Mouse (Mus musculus): ENCODE measurements around the gene H3f3a. TPM values are rescaled to one million over a fixed set of nuclear protein-coding genes. Genes with fewer than 3 reads are reported as not detected.

The H3f3a gene
- total RNA-seq, 2 experiments from 2014 or later = 2,042 to 2,791 TPM

- no peak for ATAC-seq (replicated peaks; ENCODE audit: low FRiP score, poor library complexity, severe bottlenecking)
Observed at GRCm38 (mm10) chr1:180766557-180766956, 47.2 kb downstream of the H3f3a start.

GRCm38 (mm10) chr1:180765393-180765792 lies 48.4 kb downstream of the H3f3a start:
- ATAC-seq (replicated peaks; ENCODE audit: low FRiP score, poor library complexity, severe bottlenecking) = no peak

GRCm38 (mm10) chr1:180763828-180764227 lies 49.9 kb downstream of the H3f3a start:
- peak; percentile 82 for ATAC-seq (replicated peaks; ENCODE audit: low FRiP score, poor library complexity, severe bottlenecking)

- ATAC-seq (replicated peaks; ENCODE audit: low FRiP score, poor library complexity, severe bottlenecking) = 0 out of 2 replicates have a peak, but pooled peaks have one; percentile 11
Observed at GRCm38 (mm10) chr1:180763307-180763706, 50.4 kb downstream of the H3f3a start.

GRCm38 (mm10) chr1:180762679-180763078 lies 51.1 kb downstream of the H3f3a start:
- no peak for ATAC-seq (replicated peaks; ENCODE audit: low FRiP score, poor library complexity, severe bottlenecking)

GRCm38 (mm10) chr1:180762180-180762579 lies 51.6 kb downstream of the H3f3a start:
- ATAC-seq (replicated peaks; ENCODE audit: low FRiP score, poor library complexity, severe bottlenecking) = no peak

GRCm38 (mm10) chr1:180757956-180758520 lies 55.7 kb downstream of the H3f3a start:
- no peak for ATAC-seq (replicated peaks; ENCODE audit: low FRiP score, poor library complexity, severe bottlenecking)

GRCm38 (mm10) chr1:180757252-180757955 lies 56.3 kb downstream of the H3f3a start:
- ATAC-seq (replicated peaks; ENCODE audit: low FRiP score, poor library complexity, severe bottlenecking) = no peak

GRCm38 (mm10) chr1:180756711-180757110 lies 57.0 kb downstream of the H3f3a start:
- ATAC-seq (replicated peaks; ENCODE audit: low FRiP score, poor library complexity, severe bottlenecking) = no peak

- no peak for ATAC-seq (replicated peaks; ENCODE audit: low FRiP score, poor library complexity, severe bottlenecking)
Observed at GRCm38 (mm10) chr1:180754376-180754775, 59.4 kb downstream of the H3f3a start.

GRCm38 (mm10) chr1:180752115-180752514 lies 61.6 kb downstream of the H3f3a start:
- no peak for ATAC-seq (replicated peaks; ENCODE audit: low FRiP score, poor library complexity, severe bottlenecking)

Other genes starting within 250 kb of the H3f3a start
- gene Parp1, start 245.0 kb downstream of the H3f3a start, total RNA-seq (2015; ENCODE audit: low replicate concordance) = 36.4 and 38.6 TPM in 2 replicates
- gene Parp1, start 245.0 kb downstream of the H3f3a start, total RNA-seq (2017; ENCODE audit: low replicate concordance) = 20.3 and 21.3 TPM in 2 replicates
- gene Lin9, start 172.8 kb downstream of the H3f3a start, total RNA-seq (2015; ENCODE audit: low replicate concordance) = 84.3 and 95.2 TPM in 2 replicates
- 62.6 and 87.4 TPM in 2 replicates for gene Lin9, start 172.8 kb downstream of the H3f3a start, total RNA-seq (2017; ENCODE audit: low replicate concordance)
- not detected in 2 replicates for gene Mixl1, start 116.9 kb downstream of the H3f3a start, total RNA-seq (2015; ENCODE audit: low replicate concordance)
- gene Mixl1, start 116.9 kb downstream of the H3f3a start, total RNA-seq (2017; ENCODE audit: low replicate concordance) = not detected in 2 replicates
- 14.8 and 18.9 TPM in 2 replicates for gene Acbd3, start 87.9 kb downstream of the H3f3a start, total RNA-seq (2015; ENCODE audit: low replicate concordance)
- gene Acbd3, start 87.9 kb downstream of the H3f3a start, total RNA-seq (2017; ENCODE audit: low replicate concordance) = 22.2 and 26.7 TPM in 2 replicates
- 21.3 and 23.9 TPM in 2 replicates for gene Sde2, start 37.2 kb upstream of the H3f3a start, total RNA-seq (2015; ENCODE audit: low replicate concordance)
- 29.9 and 35.2 TPM in 2 replicates for gene Sde2, start 37.2 kb upstream of the H3f3a start, total RNA-seq (2017; ENCODE audit: low replicate concordance)
- not detected in 2 replicates for gene Lefty2, start 79.2 kb upstream of the H3f3a start, total RNA-seq (2015; ENCODE audit: low replicate concordance)
- gene Lefty2, start 79.2 kb upstream of the H3f3a start, total RNA-seq (2017; ENCODE audit: low replicate concordance) = not detected in 2 replicates
- gene Pycr2, start 90.3 kb upstream of the H3f3a start, total RNA-seq (2015; ENCODE audit: low replicate concordance) = 21.3 and 42.8 TPM in 2 replicates
- 26.3 and 26.6 TPM in 2 replicates for gene Pycr2, start 90.3 kb upstream of the H3f3a start, total RNA-seq (2017; ENCODE audit: low replicate concordance)
- 1.1 TPM in 1 of 2 replicates, not detected in the other for gene Lefty1, start 121.1 kb upstream of the H3f3a start, total RNA-seq (2015; ENCODE audit: low replicate concordance)
- gene Lefty1, start 121.1 kb upstream of the H3f3a start, total RNA-seq (2017; ENCODE audit: low replicate concordance) = 4.6 TPM in 1 of 2 replicates, not detected in the other
- 23.4 and 24.7 TPM in 2 replicates for gene Tmem63a, start 128.4 kb upstream of the H3f3a start, total RNA-seq (2015; ENCODE audit: low replicate concordance)
- 18.1 and 20.2 TPM in 2 replicates for gene Tmem63a, start 128.4 kb upstream of the H3f3a start, total RNA-seq (2017; ENCODE audit: low replicate concordance)
- 7.5 and 9.4 TPM in 2 replicates for gene Ephx1, start 207.0 kb upstream of the H3f3a start, total RNA-seq (2015; ENCODE audit: low replicate concordance)
- gene Ephx1, start 207.0 kb upstream of the H3f3a start, total RNA-seq (2017; ENCODE audit: low replicate concordance) = 2.7 and 3.9 TPM in 2 replicates
- not detected in 2 replicates for gene 9130409I23Rik, start 237.3 kb upstream of the H3f3a start, total RNA-seq (2015; ENCODE audit: low replicate concordance)
- gene 9130409I23Rik, start 237.3 kb upstream of the H3f3a start, total RNA-seq (2017; ENCODE audit: low replicate concordance) = not detected in 2 replicates

All from erythroid progenitor cell, adult 5-6 weeks (primary cell).